Mouse (Mus musculus) R1 (cell line): ENCODE measurements around the gene Foxf1.
A peak's percentile ranks its signal among the peaks of the same experiment; 100 is the strongest.

ENCODE experiments used
- DNase-seq: peaks from one replicate; pipeline ENCODE4 v3.0.0-alpha.2; 2018; ENCODE audit warnings: low read depth, low spot score

Gene Foxf1

GRCm38 (mm10) chr8:121082218-121083092, 1.7 kb upstream of the Foxf1 start:
- peak; percentile 52 for DNase-seq

- peak; percentile 81 for DNase-seq
Measured at GRCm38 (mm10) chr8:121083093-121083935, 872 bp upstream of the Foxf1 start.

- no peak for DNase-seq
Measured at GRCm38 (mm10) chr8:121083936-121084209, 313 bp upstream of the Foxf1 start.

- no peak for DNase-seq
Measured at GRCm38 (mm10) chr8:121085011-121085410, 825 bp downstream of the Foxf1 start.

GRCm38 (mm10) chr8:121085561-121085960, 1.4 kb downstream of the Foxf1 start:
- DNase-seq: no peak

GRCm38 (mm10) chr8:121086004-121086900, 2.1 kb downstream of the Foxf1 start:
- DNase-seq: no peak

GRCm38 (mm10) chr8:121088281-121088680, 4.1 kb downstream of the Foxf1 start:
- no peak for DNase-seq

- no peak for DNase-seq
Measured at GRCm38 (mm10) chr8:121088871-121089630, 4.9 kb downstream of the Foxf1 start.

GRCm38 (mm10) chr8:121089631-121090380, 5.6 kb downstream of the Foxf1 start:
- no peak for DNase-seq

- DNase-seq: no peak
Measured at GRCm38 (mm10) chr8:121090716-121091115, 6.5 kb downstream of the Foxf1 start.

- DNase-seq: no peak
Measured at GRCm38 (mm10) chr8:121092141-121092540, 8.0 kb downstream of the Foxf1 start.

- DNase-seq: peak; percentile 84
Measured at GRCm38 (mm10) chr8:121092627-121093026, 8.4 kb downstream of the Foxf1 start.

GRCm38 (mm10) chr8:121093496-121093895, 9.3 kb downstream of the Foxf1 start:
- no peak for DNase-seq

- DNase-seq: peak; percentile 79
Measured at GRCm38 (mm10) chr8:121104049-121104818, 20.0 kb downstream of the Foxf1 start.

- DNase-seq: peak; percentile 95
Measured at GRCm38 (mm10) chr8:121107668-121108656, 23.8 kb downstream of the Foxf1 start, which contains the start of gene Mthfsd. Gene Mthfsd, minus strand, starts transcription at chr8:121108392.

- no peak for DNase-seq
Measured at GRCm38 (mm10) chr8:121108657-121109056, 24.5 kb downstream of the Foxf1 start.

GRCm38 (mm10) chr8:121111145-121111907, 27.1 kb downstream of the Foxf1 start:
- DNase-seq: no peak
